Mouse (Mus musculus) stomach, embryonic 16.5 days (tissue): ENCODE data around the gene Rbfox3. TPM values are rescaled to one million over a fixed set of nuclear protein-coding genes. Genes with fewer than 3 reads are reported as not detected.

Experiments
- ATAC-seq: fragments of 200-750 bp; cut with Nextera tagmentation; 2 replicates; pipeline ENCODE4 v1.8.0; 2017; ENCODE audit warnings: moderate number of reproducible peaks, moderate TSS enrichment; ENCODE audit not compliant: insufficient read depth, low FRiP score
- H3K27ac ChIP-seq: fragments of 300-500 bp; sonication (generic); 2 replicates; pipeline ENCODE4 v1.5.1; 2014; ENCODE audit warnings: low read length
- H3K27me3 ChIP-seq: fragments of 300-500 bp; sonication (generic); 2 replicates; pipeline ENCODE4 v1.6.1; 2014; ENCODE audit warnings: low read length, control low read depth, mixed read lengths; ENCODE audit not compliant: control insufficient read depth, insufficient read depth
- H3K36me3 ChIP-seq: fragments of 300-500 bp; sonication (generic); 2 replicates; pipeline ENCODE4 v1.6.1; 2014; ENCODE audit warnings: low read length; ENCODE audit not compliant: control insufficient read depth, insufficient read depth
- H3K4me1 ChIP-seq: fragments of 300-500 bp; sonication (generic); 2 replicates; pipeline ENCODE4 v1.6.1; 2014; ENCODE audit warnings: low read length, control low read depth, mixed read lengths; ENCODE audit not compliant: control insufficient read depth, insufficient read depth
- H3K4me2 ChIP-seq: fragments of 300-500 bp; sonication (generic); 2 replicates; pipeline ENCODE4 v1.6.1; 2014; ENCODE audit warnings: low read depth, low read length, mixed read lengths
- H3K4me3 ChIP-seq: fragments of 300-500 bp; sonication (generic); replicated peaks from 2 replicates; pipeline ENCODE4 v1.5.1; 2014; ENCODE audit warnings: mild to moderate bottlenecking, low read length
- H3K9ac ChIP-seq: fragments of 300-500 bp; sonication (generic); 2 replicates; pipeline ENCODE4 v1.6.1; 2014; ENCODE audit warnings: low read length
- H3K9me3 ChIP-seq: fragments of 300-500 bp; sonication (generic); replicated peaks from 2 replicates; pipeline ENCODE4 v1.6.1; 2016; ENCODE audit warnings: low read length, control low read depth; ENCODE audit not compliant: control insufficient read depth
- WGBS: fragments of 180-500 bp; shearing (Covaris S2); extraction: QIAGEN DNeasy Blood & Tissue Kit; methylation state at CpG from one replicate; pipeline ENCODE4 v1.1.7; 2014; 5-methylcytosine and 5-hydroxymethylcytosine counted together
- polyA plus RNA-seq: library from polyadenylated mRNA; unstranded; fragments of >200 nt; fragmentation: Nextera tagmentation; extraction: Ambion mirVana; gene quantifications from 2 replicates; pipeline ENCODE4 v1.2.1, GENCODE M21; 2015

The Rbfox3 gene
- polyA plus RNA-seq, 1 experiment from 2014 or later = 1.1 TPM

DNA sequence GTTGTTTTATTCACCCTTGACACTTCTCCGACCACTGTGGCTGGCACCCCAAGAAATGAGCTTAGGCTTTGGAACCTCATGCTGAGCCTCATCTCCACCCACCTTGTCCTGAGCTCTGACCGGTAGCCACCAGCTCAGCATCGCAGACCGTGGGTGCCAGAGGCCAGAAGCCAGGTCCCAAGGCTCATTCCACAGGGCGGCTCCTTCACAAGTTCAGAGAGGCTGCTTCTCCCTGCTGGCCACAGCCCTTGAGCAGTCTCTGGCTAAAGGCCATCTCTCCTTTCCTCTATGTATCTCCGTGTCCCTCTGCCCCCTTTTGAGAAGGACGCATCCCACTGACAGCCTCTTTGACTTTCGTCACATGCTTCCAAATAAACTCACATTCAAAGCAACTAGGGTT lies 23.0 kb downstream of the Rbfox3 start:
- Histone ChIP-seq H3K36me3 (no peaks in the 10 kb centered on the region), H3K27me3 (no peaks in the 10 kb centered on the region), H3K27ac (no peak overlapping the region), H3K9me3 (no peaks in the 10 kb centered on the region), H3K4me1 (no peaks in the 10 kb centered on the region), H3K4me2 (no peak overlapping the region), H3K4me3 (no peak overlapping the region), H3K9ac (no peak overlapping the region)
- WGBS = 67% methylated on average over 8 of the region's 8 CpGs
- no peak for ATAC-seq

DNA sequence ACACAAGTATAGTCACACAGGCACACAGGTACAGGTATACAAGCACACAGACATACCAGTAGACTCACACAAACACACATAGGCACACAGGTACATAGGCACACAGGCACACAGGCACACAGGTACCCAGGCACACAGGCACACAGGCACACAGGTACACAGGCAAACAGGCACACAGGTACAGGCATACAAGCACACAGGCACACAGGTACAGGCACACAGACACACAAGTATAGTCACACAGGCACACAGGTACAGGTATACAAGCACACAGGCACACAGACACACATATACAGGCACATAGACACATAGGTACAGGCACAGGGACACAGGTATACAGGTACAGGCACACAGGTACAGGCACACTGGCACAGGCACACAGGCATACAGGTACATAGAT lies 24.2 kb downstream of the Rbfox3 start:
- Histone ChIP-seq H3K27ac (no peak overlapping the region), H3K27me3 (no peaks in the 10 kb centered on the region), H3K36me3 (no peaks in the 10 kb centered on the region), H3K4me2 (no peak overlapping the region), H3K4me1 (no peaks in the 10 kb centered on the region), H3K4me3 (no peak overlapping the region), H3K9me3 (no peaks in the 10 kb centered on the region), H3K9ac (no peak overlapping the region)
- ATAC-seq = no peak

DNA sequence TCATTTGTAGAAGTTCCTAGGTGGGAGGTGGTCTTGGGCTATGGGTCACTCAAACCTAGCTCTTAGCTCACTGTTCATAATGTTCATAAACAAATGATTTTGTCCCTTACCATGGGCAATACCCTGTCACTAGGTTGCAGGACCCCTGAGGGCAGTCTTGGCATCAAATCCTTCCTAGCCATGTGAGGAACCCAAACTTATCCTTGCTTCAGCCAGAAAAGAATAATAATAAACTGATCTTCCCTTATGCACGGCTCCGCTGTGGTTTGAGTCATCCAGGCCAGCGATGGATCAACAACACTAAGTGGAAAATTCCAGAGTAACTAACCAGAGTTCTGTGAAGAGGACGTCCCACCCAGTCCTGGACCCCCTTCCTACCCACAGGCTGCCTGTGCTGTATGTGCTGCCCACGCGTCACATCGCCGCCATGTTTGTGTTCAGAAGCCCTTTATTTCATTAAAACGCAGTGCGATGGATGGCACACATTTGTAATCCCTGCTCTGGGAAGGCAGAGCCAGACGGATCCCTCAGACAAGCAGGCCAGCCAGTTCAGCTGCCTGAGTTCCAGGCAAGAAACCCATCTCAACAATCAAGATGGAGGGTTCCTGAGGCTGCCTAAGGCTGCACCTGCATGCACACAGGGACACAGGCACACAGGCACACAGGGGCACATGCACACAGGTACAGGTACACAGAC lies 25.0 kb downstream of the Rbfox3 start:
- H3K4me1 ChIP-seq = no peaks in the 10 kb centered on the region
- no peak overlapping the region for H3K9ac ChIP-seq
- no peak overlapping the region for H3K27ac ChIP-seq
- no peaks in the 10 kb centered on the region for H3K36me3 ChIP-seq
- H3K4me2 ChIP-seq = no peak overlapping the region
- ATAC-seq = no peak
- no peaks in the 10 kb centered on the region for H3K27me3 ChIP-seq
- 82% methylated on average over 11 of the region's 11 CpGs for WGBS
- no peaks in the 10 kb centered on the region for H3K9me3 ChIP-seq
- no peak overlapping the region for H3K4me3 ChIP-seq

DNA sequence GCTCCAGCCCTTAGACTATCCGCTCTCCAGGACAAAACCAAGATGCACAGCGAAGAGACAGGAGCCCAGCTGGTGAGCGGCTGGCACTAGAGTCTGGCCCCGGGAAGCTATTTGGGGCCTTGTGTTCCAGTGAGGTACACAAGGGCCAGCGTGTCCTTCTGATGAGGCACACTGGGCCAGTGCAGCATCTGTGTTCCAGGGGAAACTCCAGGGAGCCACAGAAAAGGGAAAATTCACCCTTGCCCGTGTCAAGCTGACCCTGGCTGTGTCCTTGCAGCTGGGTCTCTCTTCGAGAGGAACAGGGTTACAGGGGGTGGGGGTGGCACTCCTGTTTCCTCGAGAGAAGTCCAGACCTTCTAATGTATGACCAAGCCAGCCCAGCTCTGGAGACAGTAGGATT lies 25.8 kb downstream of the Rbfox3 start:
- Histone ChIP-seq H3K27me3 (no peaks in the 10 kb centered on the region), H3K27ac (no peak overlapping the region), H3K4me1 (no peaks in the 10 kb centered on the region), H3K4me2 (no peak overlapping the region), H3K36me3 (no peaks in the 10 kb centered on the region), H3K9me3 (no peaks in the 10 kb centered on the region), H3K9ac (no peak overlapping the region), H3K4me3 (no peak overlapping the region)
- 77% methylated on average over 8 of the region's 8 CpGs for WGBS
- ATAC-seq = no peak

DNA sequence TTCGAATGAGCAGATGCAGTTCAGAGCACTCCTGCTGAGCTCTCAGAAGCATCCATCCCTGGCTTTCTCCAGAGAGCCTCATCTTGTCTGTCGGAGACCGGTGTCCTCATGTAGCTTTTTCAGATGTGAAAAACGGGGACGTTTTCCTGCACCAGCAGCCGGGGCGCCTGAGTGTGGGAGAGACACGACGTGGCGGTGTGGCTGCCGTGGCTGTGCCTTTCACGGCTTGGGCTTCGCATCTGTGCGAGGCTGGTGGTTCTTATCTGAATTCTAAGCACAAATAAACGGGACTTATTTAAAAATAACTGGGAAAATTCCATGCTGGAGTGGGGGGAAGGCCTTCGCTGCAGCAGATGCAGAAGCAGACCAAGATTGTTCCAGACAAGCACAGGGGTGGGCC lies 26.3 kb downstream of the Rbfox3 start:
- H3K4me3 ChIP-seq = no peak overlapping the region
- no peak for ATAC-seq
- no peak overlapping the region for H3K27ac ChIP-seq
- 82% methylated on average over 16 of the region's 16 CpGs for WGBS
- H3K4me1 ChIP-seq = no peaks in the 10 kb centered on the region
- no peaks in the 10 kb centered on the region for H3K27me3 ChIP-seq
- H3K9ac ChIP-seq = no peak overlapping the region
- no peaks in the 10 kb centered on the region for H3K36me3 ChIP-seq
- no peak overlapping the region for H3K4me2 ChIP-seq
- no peaks in the 10 kb centered on the region for H3K9me3 ChIP-seq

- Histone ChIP-seq H3K27me3 (no peaks in the 10 kb centered on the region), H3K9me3 (no peaks in the 10 kb centered on the region), H3K36me3 (no peaks in the 10 kb centered on the region), H3K27ac (no peak overlapping the region), H3K4me2 (no peak overlapping the region), H3K4me3 (no peak overlapping the region), H3K9ac (no peak overlapping the region), H3K4me1 (no peaks in the 10 kb centered on the region)
- WGBS = 79% methylated on average over 9 of the region's 9 CpGs
- ATAC-seq = no peak
These were observed 28.3 kb downstream of the Rbfox3 start for GRCm38 (mm10) chr11:118883143-118883542.

DNA sequence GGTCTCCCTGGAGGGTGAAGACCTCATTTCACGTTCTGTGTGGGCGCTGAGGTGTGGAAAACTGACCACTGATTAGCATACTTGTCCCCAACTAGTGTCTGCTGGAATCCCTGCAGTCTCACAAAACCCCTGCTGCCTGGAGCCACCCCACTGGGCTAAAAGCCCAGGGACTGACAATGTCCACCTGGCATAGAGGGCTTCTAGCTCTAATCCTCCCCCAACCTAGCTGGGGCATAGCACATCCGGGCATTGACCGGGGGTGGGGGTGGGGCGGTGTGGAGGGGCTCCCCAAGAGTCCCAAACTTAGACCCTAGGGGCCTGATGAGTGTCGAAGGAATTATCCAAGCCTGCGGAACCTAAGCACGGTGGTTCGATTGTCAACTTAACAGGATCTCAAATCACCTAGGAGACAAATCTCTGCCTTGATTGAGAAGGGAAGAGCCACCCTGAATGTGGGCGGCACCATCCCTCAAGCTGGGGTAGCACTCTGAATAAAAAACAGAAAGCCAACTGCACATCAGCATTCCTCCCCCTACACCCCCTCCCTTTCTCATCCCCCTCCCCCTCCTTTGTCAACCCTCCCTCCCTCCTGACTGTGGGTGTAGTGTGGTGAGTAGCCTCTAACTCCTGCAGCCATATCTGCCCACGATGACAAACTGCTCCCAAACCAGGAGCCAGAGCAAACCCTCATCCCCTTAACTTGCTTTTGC lies 29.5 kb downstream of the Rbfox3 start:
- H3K9ac ChIP-seq = no peak overlapping the region
- H3K27ac ChIP-seq = no peak overlapping the region
- WGBS = 28% methylated on average over 11 of the region's 11 CpGs
- H3K4me3 ChIP-seq = no peak overlapping the region
- ATAC-seq = no peak
- no peaks in the 10 kb centered on the region for H3K9me3 ChIP-seq
- no peaks in the 10 kb centered on the region for H3K27me3 ChIP-seq
- no peaks in the 10 kb centered on the region for H3K36me3 ChIP-seq
- no peaks in the 10 kb centered on the region for H3K4me1 ChIP-seq
- no peak overlapping the region for H3K4me2 ChIP-seq

- Histone ChIP-seq H3K4me3 (no peak overlapping the region), H3K4me2 (no peak overlapping the region), H3K4me1 (no peaks in the 10 kb centered on the region), H3K36me3 (no peaks in the 10 kb centered on the region), H3K27me3 (no peaks in the 10 kb centered on the region), H3K9ac (no peak overlapping the region), H3K9me3 (no peaks in the 10 kb centered on the region), H3K27ac (no peak overlapping the region)
- 83% methylated on average over 8 of the region's 8 CpGs for WGBS
- ATAC-seq = no peak
These were observed 31.8 kb downstream of the Rbfox3 start for GRCm38 (mm10) chr11:118879466-118880150.

DNA sequence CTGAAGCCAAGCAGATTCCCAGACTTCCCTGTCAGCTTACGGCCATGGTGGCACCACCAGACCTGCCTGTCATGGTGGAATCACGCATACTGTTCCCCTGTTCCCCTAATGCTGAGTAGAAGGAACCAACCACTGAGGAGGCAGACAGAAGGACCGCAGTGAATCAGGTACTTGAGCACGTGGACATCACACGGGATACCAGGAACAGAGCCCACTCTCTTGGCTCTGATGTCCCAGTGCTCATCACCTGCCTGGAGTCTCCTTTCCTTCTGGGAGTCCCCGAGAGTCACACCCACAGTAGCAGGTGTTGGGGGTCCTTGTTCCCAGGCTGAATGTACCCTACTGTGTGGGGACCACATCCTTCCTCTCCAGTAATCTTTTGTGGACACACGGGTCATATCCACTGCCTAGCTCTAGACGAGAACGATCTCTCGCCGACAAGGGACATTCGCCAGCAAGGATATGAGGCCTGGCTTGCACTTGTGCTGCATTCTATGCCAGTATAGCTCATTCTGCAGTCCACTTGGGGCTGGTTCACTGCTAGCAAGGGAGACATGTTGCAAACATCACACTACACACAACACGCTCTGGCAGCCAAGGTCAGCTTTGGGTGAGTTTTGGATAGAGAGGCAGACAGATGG lies 32.7 kb downstream of the Rbfox3 start:
- WGBS = 90% methylated on average over 13 of the region's 13 CpGs
- no peaks in the 10 kb centered on the region for H3K27me3 ChIP-seq
- no peak overlapping the region for H3K9ac ChIP-seq
- no peak overlapping the region for H3K27ac ChIP-seq
- no peak overlapping the region for H3K4me2 ChIP-seq
- no peaks in the 10 kb centered on the region for H3K36me3 ChIP-seq
- H3K4me3 ChIP-seq = no peak overlapping the region
- ATAC-seq = no peak
- H3K4me1 ChIP-seq = no peaks in the 10 kb centered on the region
- H3K9me3 ChIP-seq = no peaks in the 10 kb centered on the region
